Mouse (Mus musculus) adrenal gland, postnatal 36 days (tissue): ENCODE measurements around the gene Fndc4. TPM values are rescaled to one million over a fixed set of nuclear protein-coding genes. Genes with fewer than 3 reads are reported as not detected.

Experiments
- DNase-seq, 2 experiments: peaks; one replicate each; pipeline ENCODE4 v3.0.0; 2021; ENCODE audit warnings: mixed read lengths in 1 of 2
- long read RNA-seq, 2 experiments: library from polyadenylated mRNA; stranded (forward); transcript quantifications; one replicate each; pipeline ENCODE4 v2.0.0; 2021; ENCODE audit warnings: borderline sequencing depth in 2 of 2
- total RNA-seq, 2 experiments: library from RNA; stranded (reverse); gene quantifications; 2 replicates each; pipeline ENCODE4 v1.2.3; 2021

Gene Fndc4
- total RNA-seq: 10 to 100 TPM in 1 of 2 experiments, 1 to 10 TPM in 1; 7.5 to 13.8 TPM
- long read RNA-seq, experiment 1, partial matches to known transcripts: 1 of 5 reads
- long read RNA-seq, experiment 1, other reads (novel, unspliced or antisense): 0 of 5 reads
- long read RNA-seq, experiment 2, partial matches to known transcripts: 1 of 5 reads
- long read RNA-seq, experiment 2, other reads (novel, unspliced or antisense): 0 of 5 reads

GRCm38 (mm10) chr5:31295606-31296141 is at the start of gene Fndc4:
Fndc4 (minus strand) TSS chr5:31296080.
- peak; percentile 36 to 58 for DNase-seq

GRCm38 (mm10) chr5:31328255-31328654 is 32.4 kb upstream of the Fndc4 start:
- DNase-seq: peak; percentile 54 to 80

- peak in 1 of 2 experiments; percentile 6 for DNase-seq
These were observed 31.0 kb upstream of the Fndc4 start for GRCm38 (mm10) chr5:31326850-31327249.

- peak in 1 of 2 experiments; percentile 4 for DNase-seq
These were observed 28.2 kb upstream of the Fndc4 start for GRCm38 (mm10) chr5:31324085-31324484.

- DNase-seq: no peak
These were observed 26.9 kb upstream of the Fndc4 start for GRCm38 (mm10) chr5:31322776-31323175.

- DNase-seq: no peak
These were observed 16.9 kb upstream of the Fndc4 start for GRCm38 (mm10) chr5:31312806-31313205.

GRCm38 (mm10) chr5:31303093-31303492 is 7.2 kb upstream of the Fndc4 start:
- DNase-seq: no peak

- no peak for DNase-seq
These were observed 6.0 kb upstream of the Fndc4 start for GRCm38 (mm10) chr5:31301866-31302265.

GRCm38 (mm10) chr5:31298486-31298885 is 2.6 kb upstream of the Fndc4 start:
- no peak for DNase-seq

- no peak for DNase-seq
These were observed 2.1 kb upstream of the Fndc4 start for GRCm38 (mm10) chr5:31297981-31298380.

GRCm38 (mm10) chr5:31297047-31297757 is 1.3 kb upstream of the Fndc4 start, which contains the start of gene Gckr:
Gckr (plus strand) TSS chr5:31297443.
- DNase-seq: no peak

- DNase-seq: peak; percentile 36 to 38
These were observed 795 bp downstream of the Fndc4 start for GRCm38 (mm10) chr5:31294964-31295605.

GRCm38 (mm10) chr5:31291361-31291688 is 4.6 kb downstream of the Fndc4 start:
- no peak for DNase-seq

- peak; percentile 97 to 98 for DNase-seq
These were observed 5.1 kb downstream of the Fndc4 start, which contains the start of gene Ift172 for GRCm38 (mm10) chr5:31290521-31291360. Ift172 (minus strand) TSS chr5:31291116.

- no peak for DNase-seq
These were observed 6.2 kb downstream of the Fndc4 start for GRCm38 (mm10) chr5:31289626-31290230.

GRCm38 (mm10) chr5:31288655-31289054 is 7.2 kb downstream of the Fndc4 start:
- DNase-seq: no peak

- no peak for DNase-seq
These were observed 7.7 kb downstream of the Fndc4 start for GRCm38 (mm10) chr5:31288225-31288624.

GRCm38 (mm10) chr5:31279245-31279988 is 16.5 kb downstream of the Fndc4 start:
- no peak for DNase-seq

- DNase-seq: no peak
These were observed 22.9 kb downstream of the Fndc4 start for GRCm38 (mm10) chr5:31273018-31273417.

- no peak for DNase-seq
These were observed 28.2 kb downstream of the Fndc4 start for GRCm38 (mm10) chr5:31267686-31268085.

- no peak for DNase-seq
These were observed 29.8 kb downstream of the Fndc4 start for GRCm38 (mm10) chr5:31266101-31266500.
